Mouse (Mus musculus): Measurements from ENCODE around the gene Kctd2.

GRCm38 (mm10) chr11:115456182-115456581, 36.3 kb downstream of the Kctd2 start:
- TF ChIP-seq ZNF384 (IDR thresholded peaks at IDR 0.05; ENCODE audit: low read depth, low read length), result no peak
- no peak for TF ChIP-seq ZC3H11A (IDR thresholded peaks at IDR 0.05; ENCODE audit: borderline replicate concordance, low read depth, low read length)
- no peak for TF ChIP-seq MAFK (IDR thresholded peaks at IDR 0.05; ENCODE audit: insufficient read depth, low read depth, low read length)

All from ES-E14 (cell line).